Mouse (Mus musculus) cerebellum, adult 11-12 months (tissue): ENCODE results near the gene Atm.
A peak's percentile ranks its signal among the peaks of the same experiment; 100 is the strongest.

Experiments
- DNase-seq: peaks from one replicate; pipeline ENCODE4 v3.0.0; 2022

Gene Atm

DNA sequence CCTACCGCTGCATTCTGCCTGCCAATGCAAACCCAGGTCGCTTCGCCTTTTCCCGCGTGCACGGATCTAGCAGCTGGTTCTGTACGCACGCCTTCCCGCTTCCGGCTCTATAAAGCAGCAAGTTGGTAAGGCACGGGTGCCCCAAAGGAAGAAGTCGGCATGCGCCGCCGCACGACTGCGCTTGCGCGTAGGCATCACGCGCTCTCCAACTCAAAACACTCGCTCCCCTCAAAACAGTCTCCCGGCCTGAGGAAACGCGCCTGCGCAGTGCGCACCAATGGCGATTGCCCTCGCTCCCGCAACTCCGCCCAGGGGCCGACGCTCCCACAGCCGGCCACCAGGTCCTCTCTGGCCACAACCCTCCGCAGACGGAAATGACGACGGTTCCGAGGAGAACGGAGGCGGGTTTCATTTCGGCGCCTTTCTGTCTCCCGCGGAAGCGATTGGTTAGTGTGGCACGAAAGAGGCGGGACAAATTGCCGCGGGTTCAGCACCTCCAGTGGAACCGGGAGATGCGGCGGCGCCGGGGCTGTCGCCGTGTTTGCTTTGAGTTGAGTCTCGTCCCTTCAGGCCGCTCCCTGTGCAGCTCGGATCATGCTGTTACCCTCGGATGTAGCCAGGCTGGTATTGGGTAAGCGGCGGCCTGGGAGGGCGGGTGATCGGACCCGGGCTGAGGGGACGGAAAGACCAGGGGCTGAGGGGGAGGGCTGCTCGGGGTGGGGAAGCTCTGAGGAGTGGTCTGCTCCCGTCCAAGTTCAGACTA is at the start of gene Atm, which contains the start of gene Npat:
Gene Atm, minus strand, starts transcription at position 183 of the 763 bp plus-strand sequence.
Gene Npat, plus strand, starts transcription at position 490 of the 763 bp plus-strand sequence.
- DNase-seq = peak; percentile 100

GRCm38 (mm10) chr9:53581870-53582269 is 45.3 kb upstream of the Atm start:
- DNase-seq = peak; percentile 63

- DNase-seq = no peak
Observed at GRCm38 (mm10) chr9:53575721-53576120, 39.2 kb upstream of the Atm start.

- DNase-seq = no peak
Observed at GRCm38 (mm10) chr9:53572516-53573307, 36.2 kb upstream of the Atm start.

DNA sequence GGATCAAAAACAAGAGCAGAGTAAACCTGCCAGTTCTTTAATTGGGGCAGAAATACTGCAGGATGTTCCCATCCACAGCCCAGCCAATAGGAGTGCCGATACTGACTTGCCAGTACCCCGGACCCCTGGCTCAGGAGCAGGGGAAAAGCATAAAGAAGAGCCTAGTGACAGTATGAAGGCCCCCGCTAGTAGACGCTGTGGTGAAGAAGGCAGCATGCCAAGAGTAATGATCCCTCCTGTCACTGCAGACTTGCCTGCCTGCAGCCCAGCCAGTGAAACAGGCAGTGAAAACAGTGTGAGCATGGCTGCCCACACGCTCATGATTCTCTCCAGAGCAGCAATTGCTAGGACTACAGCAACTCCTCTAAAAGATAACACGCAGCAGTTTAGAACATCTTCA is 34.1 kb upstream of the Atm start:
- DNase-seq = peak; percentile 17

DNA sequence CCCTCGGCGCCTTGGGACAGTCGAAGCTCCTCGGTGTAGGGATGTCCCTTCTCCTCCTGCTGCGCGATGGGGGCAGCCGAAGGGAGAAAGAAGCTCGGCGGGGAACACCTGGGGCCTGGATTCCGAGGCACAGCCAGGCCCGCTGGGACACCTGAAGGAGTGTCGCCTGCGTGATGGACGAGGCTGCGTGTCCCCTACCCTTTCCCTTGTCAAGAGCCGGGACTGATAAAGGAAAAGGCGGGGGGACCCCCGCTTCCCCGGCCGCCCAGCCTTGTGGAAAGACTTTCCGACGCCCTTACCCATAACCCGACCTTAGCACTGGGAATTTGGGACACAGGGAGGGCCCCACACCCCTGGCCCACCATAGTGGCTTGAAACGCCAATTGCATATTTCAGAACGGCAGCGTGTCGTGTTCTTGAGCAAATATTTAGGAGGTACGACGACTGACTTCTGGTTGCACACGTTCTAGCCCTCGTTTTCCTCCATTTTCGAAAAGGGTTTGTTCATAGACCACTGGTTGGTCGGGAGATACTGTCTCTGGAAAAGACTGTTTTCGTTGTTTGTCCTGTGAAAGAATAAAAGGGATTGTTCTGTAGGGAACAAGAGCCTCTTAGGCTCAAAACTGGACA is 911 bp upstream of the Atm start:
- DNase-seq = no peak

GRCm38 (mm10) chr9:53535416-53536320 is 872 bp downstream of the Atm start:
- DNase-seq = no peak

- DNase-seq = no peak
Observed at GRCm38 (mm10) chr9:53517373-53518009, 19.0 kb downstream of the Atm start.

DNA sequence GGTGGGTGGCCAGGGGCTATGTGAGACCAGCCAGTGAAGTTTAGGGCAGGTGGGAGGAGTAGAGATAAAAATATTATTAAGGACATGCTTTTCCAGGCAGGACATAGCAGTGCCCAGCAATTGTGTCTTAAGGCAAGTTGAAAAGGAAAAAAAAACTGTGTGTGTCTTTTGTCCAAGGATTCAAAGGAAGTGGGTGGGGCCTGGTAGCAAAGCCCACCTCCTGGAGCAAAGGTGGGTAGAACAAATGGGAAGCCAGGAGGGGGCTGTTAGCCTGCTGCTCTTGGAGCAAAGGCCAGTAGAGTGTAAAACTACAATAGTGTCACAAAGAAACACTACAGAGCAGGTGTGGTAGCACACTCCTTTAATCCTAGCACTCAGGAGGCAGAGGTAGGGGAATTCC is 22.4 kb downstream of the Atm start:
- DNase-seq = no peak

GRCm38 (mm10) chr9:53508053-53508452 is 28.5 kb downstream of the Atm start:
- DNase-seq = no peak

GRCm38 (mm10) chr9:53485886-53486285 is 50.7 kb downstream of the Atm start:
- DNase-seq = no peak

DNA sequence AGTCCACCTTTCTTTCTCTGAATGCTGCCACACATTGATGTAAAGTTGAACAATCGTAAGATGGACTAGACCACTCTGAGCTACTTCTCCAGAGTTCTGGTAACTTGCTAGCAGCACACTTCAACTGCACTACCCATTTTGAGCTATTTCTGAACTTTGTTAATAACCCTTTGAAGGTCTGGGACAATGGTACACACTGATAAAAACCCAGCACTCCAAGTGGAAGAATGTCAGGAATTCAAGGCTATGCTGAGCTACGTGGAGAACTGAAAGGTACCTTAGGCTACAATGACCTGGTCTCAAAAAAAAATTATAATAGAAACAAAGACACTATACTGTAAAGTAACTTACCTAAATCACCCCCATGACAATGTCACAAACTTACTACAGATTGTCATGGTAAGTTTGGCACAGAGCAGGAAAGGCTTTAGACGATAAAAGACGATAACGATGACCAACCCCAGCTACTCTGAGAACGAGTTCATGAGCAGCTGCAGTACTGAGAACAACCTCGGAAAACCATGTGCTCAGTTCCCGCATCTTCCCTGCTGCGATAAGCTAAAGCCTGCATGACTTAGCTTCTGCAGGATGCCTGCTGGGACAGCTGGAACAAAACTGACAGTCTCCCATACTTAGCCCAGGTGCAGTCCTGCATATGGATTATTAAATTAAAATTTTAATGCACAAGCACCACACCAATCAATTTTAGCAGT is 63.6 kb downstream of the Atm start:
- DNase-seq = no peak

GRCm38 (mm10) chr9:53452038-53452437 is 84.5 kb downstream of the Atm start:
- DNase-seq = no peak

DNA sequence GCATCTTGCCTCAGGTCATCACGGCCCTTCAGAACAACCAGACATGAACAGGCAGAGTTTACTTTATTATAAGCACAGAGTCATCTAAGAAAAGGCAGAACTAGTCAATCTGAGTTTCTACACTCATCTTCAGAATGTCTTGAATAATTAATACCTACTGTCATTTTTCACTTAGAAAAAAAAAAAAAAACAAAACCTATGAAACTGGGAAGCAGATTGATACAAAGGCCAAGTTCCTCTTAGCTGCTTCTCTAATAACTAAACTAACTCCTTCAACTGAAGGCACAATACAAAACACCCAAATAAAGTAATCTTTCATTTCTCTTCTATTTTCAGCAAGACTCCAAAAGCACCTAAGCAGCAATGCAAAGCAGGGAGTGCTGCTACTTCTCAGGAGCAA is 85.9 kb downstream of the Atm start:
- DNase-seq = no peak

DNA sequence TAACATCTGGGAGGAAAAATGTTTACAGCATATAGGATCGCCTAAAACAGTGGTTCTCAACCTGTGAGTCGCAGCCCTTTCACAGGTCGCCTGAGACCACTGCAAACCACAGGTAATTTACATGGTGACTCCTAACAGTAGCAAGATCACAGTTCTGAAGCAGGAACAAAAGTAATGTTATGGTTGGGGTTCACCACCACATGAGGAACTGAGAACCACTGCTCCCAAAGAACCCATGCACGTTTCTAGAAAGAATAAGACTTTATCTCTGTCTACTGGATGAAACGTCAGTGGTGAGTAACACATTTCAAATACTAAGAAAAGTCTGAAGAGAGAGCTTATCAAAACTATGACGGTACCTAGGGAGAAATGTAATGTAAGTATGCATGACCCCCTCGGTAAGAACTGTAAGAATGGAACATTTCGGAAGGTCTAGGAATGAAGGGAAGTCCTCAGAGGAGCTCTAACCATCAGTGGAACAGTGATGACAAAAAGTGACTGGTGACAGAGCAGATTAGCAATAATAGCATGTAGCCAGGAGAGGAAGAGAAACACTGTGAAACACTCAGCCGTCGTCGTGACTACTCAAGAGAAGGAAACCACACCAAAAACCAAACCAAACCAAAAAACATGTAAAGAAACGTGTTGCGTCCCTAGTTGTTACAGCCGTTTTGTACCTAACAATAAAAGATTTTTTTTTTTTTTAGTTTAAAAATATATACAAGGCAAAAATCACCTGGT is 100.5 kb downstream of the Atm start:
- no peak for DNase-seq

- no peak for DNase-seq
Observed at GRCm38 (mm10) chr9:53427638-53428037, 108.9 kb downstream of the Atm start.

DNA sequence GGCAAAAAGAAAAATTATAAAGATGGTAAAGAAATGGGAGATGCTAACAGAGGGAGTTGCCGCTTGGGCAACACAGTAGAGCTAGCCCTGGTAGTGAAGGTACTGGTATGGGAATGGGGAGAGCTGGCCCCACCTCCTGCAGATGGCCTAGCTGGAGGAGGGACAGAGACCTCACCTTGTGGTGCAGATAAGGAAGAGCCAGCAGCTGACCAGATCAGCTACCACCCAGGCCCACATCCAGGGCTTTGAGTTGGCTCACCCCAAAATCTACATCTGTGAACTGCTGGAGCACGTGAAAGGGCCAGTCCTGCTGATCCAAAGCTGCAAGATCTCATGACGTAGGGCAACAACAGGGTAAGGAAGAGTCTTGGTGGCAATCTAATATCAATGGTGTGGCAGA is 109.8 kb downstream of the Atm start:
- no peak for DNase-seq

DNA sequence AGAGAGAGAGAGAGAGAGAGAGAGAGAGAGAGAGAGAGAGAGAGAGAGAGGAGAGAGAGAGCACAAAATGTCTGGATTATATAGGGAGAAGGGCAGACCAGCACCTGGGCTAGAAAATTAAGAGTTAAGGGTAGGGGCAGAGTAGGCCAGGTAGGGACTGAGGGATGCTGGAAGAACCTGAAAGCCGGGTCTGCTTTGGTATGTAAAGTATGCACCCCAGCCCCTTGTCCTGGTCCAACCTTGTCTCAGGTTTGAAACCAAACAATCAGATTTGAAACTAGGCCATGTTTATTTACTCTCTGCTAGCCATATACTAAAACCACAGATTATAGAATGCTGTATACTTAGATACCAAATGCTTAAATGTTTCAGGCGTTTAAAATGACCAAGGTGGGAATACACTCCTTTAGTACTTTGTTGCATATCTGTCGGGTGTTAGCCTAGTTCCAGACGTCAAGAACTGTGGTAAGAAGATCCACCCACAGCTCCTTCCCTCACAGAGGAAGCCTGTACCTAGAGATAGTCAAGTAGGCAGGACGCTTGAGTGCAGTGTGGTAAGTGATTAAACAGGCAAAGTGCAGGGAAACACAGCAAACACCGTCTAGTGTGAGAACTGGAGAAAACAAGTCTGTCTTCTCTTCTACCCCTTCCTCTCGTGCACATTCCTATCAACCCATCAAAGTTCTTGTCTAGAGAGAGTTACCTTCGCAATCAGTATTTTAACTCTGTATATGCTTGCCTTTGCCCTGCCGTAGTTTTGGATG is 114.2 kb downstream of the Atm start:
- no peak for DNase-seq

GRCm38 (mm10) chr9:53409427-53409826 is 127.1 kb downstream of the Atm start:
- DNase-seq = no peak

DNA sequence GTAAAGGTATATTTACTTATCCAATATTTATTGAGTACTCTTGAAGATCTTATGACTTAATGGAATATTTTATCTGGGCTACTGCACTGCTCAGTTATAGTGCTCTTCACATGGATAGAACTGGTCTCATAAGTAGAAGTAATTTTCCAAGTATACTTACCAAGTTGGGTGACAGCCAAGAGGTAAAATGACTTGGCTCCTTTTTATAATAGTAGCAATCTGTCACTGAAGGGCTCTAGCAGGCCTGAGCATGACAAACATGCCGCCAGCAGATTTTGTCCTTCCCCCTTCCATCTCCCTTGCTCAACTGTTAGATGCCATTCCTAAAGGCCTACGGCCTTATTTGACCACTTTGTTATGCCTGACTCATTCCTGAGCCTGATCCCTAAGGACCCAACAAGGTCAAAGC is 127.6 kb downstream of the Atm start:
- no peak for DNase-seq
